Mouse (Mus musculus): ENCODE measurements around the gene Olfr420. TPM values are rescaled to one million over a fixed set of nuclear protein-coding genes. Genes with fewer than 3 reads are reported as not detected.

Olfr420 gene
- polyA plus RNA-seq, 1 experiment from 2014 or later, result not detected

DNA sequence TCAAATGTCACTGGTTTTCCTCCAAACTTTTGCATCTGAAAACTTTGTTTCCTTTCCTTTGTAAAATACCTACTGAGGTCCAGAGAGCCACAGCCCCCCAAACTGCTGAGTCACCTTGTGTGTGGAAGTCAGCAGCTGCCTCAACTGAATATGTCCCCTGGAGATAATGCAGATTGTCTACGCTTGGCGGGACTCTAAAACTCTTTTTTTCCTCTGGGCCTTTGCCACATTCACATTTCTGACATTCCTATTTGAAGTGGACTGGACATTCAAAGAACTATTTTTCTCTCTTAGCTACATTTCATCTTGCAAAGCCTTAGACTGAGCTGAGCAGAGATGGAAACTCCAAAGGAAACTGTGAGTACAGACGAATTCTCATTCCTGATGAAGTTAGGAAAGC is 17.2 kb downstream of the Olfr420 start, which contains the start of gene Spta1:
Gene Spta1, plus strand, starts transcription at position 172 of the 400 bp plus-strand sequence.
- no peaks in the 10 kb centered on the region for H3K36me3 ChIP-seq
- ATAC-seq (ENCODE audit: low FRiP score), result no peak
- WGBS, result 19% methylated on average over 3 of the region's 3 CpGs

DNA sequence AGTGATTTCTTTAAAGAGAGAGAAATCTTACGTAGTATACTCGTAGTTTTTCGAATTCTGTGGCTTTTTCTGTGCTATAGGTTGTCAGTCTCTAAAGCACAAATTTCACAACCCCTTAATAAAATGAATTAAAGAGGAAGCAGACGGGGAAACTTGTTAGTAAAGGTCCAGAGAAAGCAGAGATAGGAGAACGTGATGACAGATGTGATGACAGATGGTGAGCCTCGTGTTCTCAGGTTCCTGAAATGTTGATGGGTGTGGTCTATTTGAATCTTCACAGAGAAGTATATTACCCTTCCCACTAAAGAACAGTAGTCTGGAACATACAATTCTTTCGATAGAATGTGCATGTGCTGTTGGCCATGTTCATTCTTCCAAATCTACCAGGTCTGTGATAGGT is 49.3 kb downstream of the Olfr420 start:
- Histone ChIP-seq H3K9ac (no peak overlapping the region), H3K4me1 (replicated peaks) (no peaks in the 10 kb centered on the region), H3K36me3 (no peaks in the 10 kb centered on the region), H3K27ac (no peak overlapping the region), H3K9me3 (no peaks in the 10 kb centered on the region), H3K4me3 (no peak overlapping the region), H3K27me3 (no peaks in the 10 kb centered on the region), H3K4me2 (no peak overlapping the region)
- 82% methylated on average over 7 of the region's 7 CpGs for WGBS
- no peak for ATAC-seq (ENCODE audit: low FRiP score)

More for the DNA sequence above, 17.2 kb downstream of the Olfr420 start, which contains the start of gene Spta1:
- H3K9me3 ChIP-seq, result no peaks in the 10 kb centered on the region
- H3K27me3 ChIP-seq, result no peaks in the 10 kb centered on the region
- H3K9ac ChIP-seq, result no peak within 1 kb of the TSS
- no peaks in the 10 kb centered on the region for H3K4me1 ChIP-seq (replicated peaks)
- H3K27ac ChIP-seq, result no peak within 1 kb of the TSS
- no peak within 1 kb of the TSS for H3K4me3 ChIP-seq
- no peak within 1 kb of the TSS for H3K4me2 ChIP-seq

Other genes with a start within 250 kb of the Olfr420 start
- gene Ifi211, start 242.6 kb upstream of the Olfr420 start, polyA plus RNA-seq (2015; fragmentation: Nextera tagmentation; extraction: Ambion mirVana), result 0.40 and 0.52 TPM in 2 replicates
- 1.0 and 1.3 TPM in 2 replicates for gene Mndal, start 213.1 kb upstream of the Olfr420 start, polyA plus RNA-seq (2015; fragmentation: Nextera tagmentation; extraction: Ambion mirVana)
- 0.40 and 0.65 TPM in 2 replicates for gene Ifi203, start 213.0 kb upstream of the Olfr420 start, polyA plus RNA-seq (2015; fragmentation: Nextera tagmentation; extraction: Ambion mirVana)
- gene Ifi202b, start 172.9 kb upstream of the Olfr420 start, polyA plus RNA-seq (2015; fragmentation: Nextera tagmentation; extraction: Ambion mirVana), result not detected in 2 replicates
- gene Ifi205, start 123.8 kb upstream of the Olfr420 start, polyA plus RNA-seq (2015; fragmentation: Nextera tagmentation; extraction: Ambion mirVana), result 0.12 TPM in 1 of 2 replicates, not detected in the other
- not detected in 2 replicates for gene Olfr433, start 114.9 kb upstream of the Olfr420 start, polyA plus RNA-seq (2015; fragmentation: Nextera tagmentation; extraction: Ambion mirVana)
- gene Olfr432, start 106.4 kb upstream of the Olfr420 start, polyA plus RNA-seq (2015; fragmentation: Nextera tagmentation; extraction: Ambion mirVana), result not detected in 2 replicates
- gene Olfr430, start 89.0 kb upstream of the Olfr420 start, polyA plus RNA-seq (2015; fragmentation: Nextera tagmentation; extraction: Ambion mirVana), result not detected in 2 replicates
- not detected in 2 replicates for gene Olfr429, start 71.3 kb upstream of the Olfr420 start, polyA plus RNA-seq (2015; fragmentation: Nextera tagmentation; extraction: Ambion mirVana)
- gene Olfr427, start 58.7 kb upstream of the Olfr420 start, polyA plus RNA-seq (2015; fragmentation: Nextera tagmentation; extraction: Ambion mirVana), result not detected in 2 replicates
- not detected in 2 replicates for gene Olfr231, start 34.5 kb upstream of the Olfr420 start, polyA plus RNA-seq (2015; fragmentation: Nextera tagmentation; extraction: Ambion mirVana)
- gene Olfr424, start 24.1 kb upstream of the Olfr420 start, polyA plus RNA-seq (2015; fragmentation: Nextera tagmentation; extraction: Ambion mirVana), result not detected in 2 replicates
- 0.16 and 0.28 TPM in 2 replicates for gene Spta1, start 17.1 kb downstream of the Olfr420 start, polyA plus RNA-seq (2015; fragmentation: Nextera tagmentation; extraction: Ambion mirVana)
- gene Olfr419, start 96.4 kb downstream of the Olfr420 start, polyA plus RNA-seq (2015; fragmentation: Nextera tagmentation; extraction: Ambion mirVana), result not detected in 2 replicates
- gene Mptx1, start 174.9 kb downstream of the Olfr420 start, polyA plus RNA-seq (2015; fragmentation: Nextera tagmentation; extraction: Ambion mirVana), result not detected in 2 replicates
- not detected in 2 replicates for gene Olfr417, start 209.5 kb downstream of the Olfr420 start, polyA plus RNA-seq (2015; fragmentation: Nextera tagmentation; extraction: Ambion mirVana)
- gene Olfr248, start 235.4 kb downstream of the Olfr420 start, polyA plus RNA-seq (2015; fragmentation: Nextera tagmentation; extraction: Ambion mirVana), result not detected in 2 replicates